Mouse (Mus musculus) cortical plate, adult 2 months (tissue): ENCODE measurements around the gene Olfr596.
"Not testable (repeated sequence)": the region's sequence is repeated elsewhere in the genome, so short reads cannot be mapped to it uniquely, and the experiment has no call there.

Experiments used
- CTCF ChIP-seq: fragments of 200-500 bp; IDR thresholded peaks from 2 replicates; pipeline ENCODE4 v1.5.1; 2011; ENCODE audit warnings: mild to moderate bottlenecking, control low read depth, low read length; ENCODE audit not compliant: insufficient read depth; ENCODE audit errors: extremely low read depth
- POLR2A ChIP-seq: fragments of 200-500 bp; IDR thresholded peaks from 2 replicates; pipeline ENCODE4 v1.6.1; 2011; ENCODE audit warnings: mild to moderate bottlenecking, low read length, control low read depth; ENCODE audit not compliant: insufficient read depth; ENCODE audit errors: extremely low read depth

- TF ChIP-seq POLR2A, CTCF: not testable (repeated sequence)
Observed at GRCm38 (mm10) chr7:103305348-103305747, at the start of gene Olfr596.
